Mouse (Mus musculus) liver, postnatal 0 days (tissue): ENCODE measurements around the gene Klhl31. TPM values are rescaled to one million over a fixed set of nuclear protein-coding genes. Genes with fewer than 3 reads are reported as not detected.

ENCODE experiments used
- ATAC-seq: fragments of 200-750 bp; cut with Nextera tagmentation; 2 replicates; pipeline ENCODE4 v1.8.0; 2017; ENCODE audit warnings: mild to moderate bottlenecking, moderate library complexity
- DNase-seq: peaks from one replicate; pipeline ENCODE4 v3.0.0-alpha.2; 2016
- H3K27ac ChIP-seq: fragments of 300-500 bp; sonication (generic); 2 replicates; pipeline ENCODE4 v1.5.1; 2014; ENCODE audit warnings: antibody characterized with exemption, moderate library complexity, mild to moderate bottlenecking, low read depth
- H3K27me3 ChIP-seq: fragments of 300-500 bp; sonication (generic); 2 replicates; pipeline ENCODE4 v1.6.1; 2014; ENCODE audit warnings: low read length, control low read depth, mixed read lengths; ENCODE audit not compliant: insufficient read depth
- H3K36me3 ChIP-seq: fragments of 300-500 bp; sonication (generic); replicated peaks from 2 replicates; pipeline ENCODE4 v1.6.1; 2014; ENCODE audit warnings: mild to moderate bottlenecking, control low read depth, low read length, moderate library complexity, mixed read lengths; ENCODE audit not compliant: insufficient read depth
- H3K4me1 ChIP-seq: fragments of 300-500 bp; sonication (generic); 2 replicates; pipeline ENCODE4 v1.6.1; 2014; ENCODE audit warnings: antibody characterized with exemption, mild to moderate bottlenecking, control low read depth; ENCODE audit not compliant: insufficient read depth
- H3K4me2 ChIP-seq: fragments of 300-500 bp; sonication (generic); 2 replicates; pipeline ENCODE4 v1.6.1; 2014; ENCODE audit warnings: low read depth, mild to moderate bottlenecking, low read length, moderate library complexity, mixed read lengths
- H3K4me3 ChIP-seq: fragments of 300-500 bp; sonication (generic); 2 replicates; pipeline ENCODE4 v1.5.1; 2014; ENCODE audit warnings: low read depth, low read length
- H3K9ac ChIP-seq: fragments of 300-500 bp; sonication (generic); replicated peaks from 2 replicates; pipeline ENCODE4 v1.6.1; 2014; ENCODE audit warnings: mild to moderate bottlenecking, moderate library complexity
- H3K9me3 ChIP-seq: fragments of 300-500 bp; sonication (generic); 2 replicates; pipeline ENCODE4 v1.6.1; 2016; ENCODE audit warnings: mild to moderate bottlenecking, control low read depth, low read length, mixed read lengths
- CTCF ChIP-seq: sonication (generic); IDR thresholded peaks from 2 replicates; pipeline ENCODE4 v1.5.1; 2016; ENCODE audit warnings: antibody characterized with exemption, low read depth
- EP300 ChIP-seq: IDR thresholded peaks from 2 replicates; pipeline ENCODE4 v1.6.1; 2016; ENCODE audit warnings: antibody characterized with exemption, low read depth, mild to moderate bottlenecking
- WGBS: fragments of 180-500 bp; shearing (Covaris S2); extraction: QIAGEN DNeasy Blood & Tissue Kit; methylation state at CpG from one replicate; pipeline ENCODE4 v1.1.7; 2014; ENCODE audit not compliant: insufficient replicate concordance; 5-methylcytosine and 5-hydroxymethylcytosine counted together
- polyA plus RNA-seq: library from polyadenylated mRNA; unstranded; fragments of >200 nt; fragmentation: Nextera tagmentation; extraction: Ambion mirVana; gene quantifications from 2 replicates; pipeline ENCODE4 v1.2.1, GENCODE M21; 2015

Klhl31 gene
- polyA plus RNA-seq, 1 experiment from 2014 or later: 0.06 TPM

GRCm38 (mm10) chr9:77620482-77620881, 15.8 kb upstream of the Klhl31 start:
- H3K27me3 ChIP-seq: no peaks in the 10 kb centered on the region
- no peaks in the 10 kb centered on the region for H3K9me3 ChIP-seq
- ATAC-seq (no peak), DNase-seq (no peak)
- WGBS: 60% methylated on average over 2 of the region's 2 CpGs
- H3K27ac ChIP-seq: no peak overlapping the region
- H3K4me2 ChIP-seq: no peak overlapping the region
- no peak overlapping the region for H3K9ac ChIP-seq
- no peak overlapping the region for H3K4me3 ChIP-seq
- TF ChIP-seq CTCF: no peak
- TF ChIP-seq EP300: no peak
- no peaks in the 10 kb centered on the region for H3K36me3 ChIP-seq
- no peaks in the 10 kb centered on the region for H3K4me1 ChIP-seq

GRCm38 (mm10) chr9:77622874-77623273, 13.4 kb upstream of the Klhl31 start:
- Histone ChIP-seq H3K4me2 (no peak overlapping the region), H3K27me3 (no peaks in the 10 kb centered on the region), H3K9ac (no peak overlapping the region), H3K9me3 (no peaks in the 10 kb centered on the region), H3K4me1 (no peaks in the 10 kb centered on the region), H3K36me3 (no peaks in the 10 kb centered on the region), H3K27ac (no peak overlapping the region), H3K4me3 (no peak overlapping the region)
- WGBS: 73% methylated on average over 1 of the region's 1 CpGs
- TF ChIP-seq CTCF (no peak), EP300 (no peak)
- ATAC-seq: no peak
- DNase-seq: no peak

- Histone ChIP-seq H3K9me3 (no peaks in the 10 kb centered on the region), H3K9ac (no peak overlapping the region), H3K27me3 (no peaks in the 10 kb centered on the region), H3K4me3 (no peak overlapping the region), H3K4me1 (no peaks in the 10 kb centered on the region), H3K27ac (no peak overlapping the region), H3K4me2 (no peak overlapping the region), H3K36me3 (no peaks in the 10 kb centered on the region)
- TF ChIP-seq CTCF (no peak), EP300 (no peak)
- WGBS: 83% methylated on average over 6 of the region's 6 CpGs
- ATAC-seq: no peak
- DNase-seq: no peak
These were observed 12.8 kb upstream of the Klhl31 start for GRCm38 (mm10) chr9:77623318-77624050.

GRCm38 (mm10) chr9:77624171-77624570, 12.1 kb upstream of the Klhl31 start:
- Histone ChIP-seq H3K27ac (no peak overlapping the region), H3K36me3 (no peaks in the 10 kb centered on the region), H3K9ac (no peak overlapping the region), H3K4me1 (no peaks in the 10 kb centered on the region), H3K4me2 (no peak overlapping the region), H3K27me3 (no peaks in the 10 kb centered on the region), H3K9me3 (no peaks in the 10 kb centered on the region), H3K4me3 (no peak overlapping the region)
- WGBS: 75% methylated on average over 5 of the region's 5 CpGs
- no peak for TF ChIP-seq EP300
- TF ChIP-seq CTCF: no peak
- DNase-seq (no peak), ATAC-seq (no peak)

GRCm38 (mm10) chr9:77628676-77629075, 7.6 kb upstream of the Klhl31 start:
- Histone ChIP-seq H3K9ac (no peak overlapping the region), H3K36me3 (no peaks in the 10 kb centered on the region), H3K4me3 (no peak overlapping the region), H3K27ac (no peak overlapping the region), H3K27me3 (no peaks in the 10 kb centered on the region), H3K9me3 (no peaks in the 10 kb centered on the region), H3K4me1 (no peaks in the 10 kb centered on the region), H3K4me2 (no peak overlapping the region)
- TF ChIP-seq EP300 (no peak), CTCF (no peak)
- 83% methylated on average over 10 of the region's 10 CpGs for WGBS
- DNase-seq: no peak
- no peak for ATAC-seq

- TF ChIP-seq CTCF: no peak
- no peak for TF ChIP-seq EP300
- H3K4me1 ChIP-seq: no peaks in the 10 kb centered on the region
These were observed 6.6 kb upstream of the Klhl31 start for GRCm38 (mm10) chr9:77629708-77630107.

GRCm38 (mm10) chr9:77630764-77631163, 5.5 kb upstream of the Klhl31 start:
- no peaks in the 10 kb centered on the region for H3K27me3 ChIP-seq
- H3K36me3 ChIP-seq: no peaks in the 10 kb centered on the region
- ATAC-seq (no peak), DNase-seq (no peak)
- H3K4me3 ChIP-seq: no peak overlapping the region
- H3K27ac ChIP-seq: no peak overlapping the region
- 71% methylated on average over 7 of the region's 7 CpGs for WGBS
- no peaks in the 10 kb centered on the region for H3K4me1 ChIP-seq
- H3K9me3 ChIP-seq: no peaks in the 10 kb centered on the region
- H3K9ac ChIP-seq: no peak overlapping the region
- TF ChIP-seq EP300 (no peak), CTCF (no peak)
- no peak overlapping the region for H3K4me2 ChIP-seq

More at GRCm38 (mm10) chr9:77629708-77630107, 6.6 kb upstream of the Klhl31 start:
- H3K9ac ChIP-seq: no peak overlapping the region
- H3K27me3 ChIP-seq: no peaks in the 10 kb centered on the region
- H3K4me3 ChIP-seq: no peak overlapping the region
- no peaks in the 10 kb centered on the region for H3K36me3 ChIP-seq
- DNase-seq (no peak), ATAC-seq (no peak)
- H3K27ac ChIP-seq: no peak overlapping the region
- WGBS: 55% methylated on average over 5 of the region's 5 CpGs
- H3K4me2 ChIP-seq: no peak overlapping the region
- H3K9me3 ChIP-seq: no peaks in the 10 kb centered on the region
